In the genomic region with DNA sequence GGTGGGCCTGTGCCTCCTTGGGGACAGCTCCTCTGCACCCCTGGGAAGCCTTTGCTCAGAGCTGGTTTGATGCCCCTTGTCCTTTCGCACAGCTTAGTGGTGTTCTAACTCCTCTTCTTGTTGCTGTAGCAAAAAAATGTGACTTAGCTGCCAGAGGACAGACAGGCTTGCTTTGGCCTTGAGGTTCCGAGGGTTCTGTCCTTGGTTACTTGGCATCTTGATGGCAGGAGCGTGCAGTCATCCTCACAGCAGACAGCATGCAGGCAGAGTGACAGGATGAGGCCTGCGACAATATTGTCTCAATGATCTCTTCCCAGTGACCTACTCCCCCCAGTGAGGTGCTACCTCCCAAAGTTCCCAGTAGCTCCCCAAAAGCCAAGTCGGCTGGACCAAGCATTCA, we compare ENCODE assay signal across 24 mouse cellular contexts. TPM values are rescaled to one million over a fixed set of nuclear protein-coding genes. Genes with fewer than 3 reads are reported as not detected.
"Had no signal": no experiment of that assay in that cellular context is flagged by ENCODE, and none has a peak within 500 bp of the region (broad histone marks: within the 10 kb centered on the region; RNA-seq: fewer than 3 reads in every experiment).

No protein-coding gene starts in this region.

- H3K36me3 ChIP-seq: limb, embryonic 10.5 days; limb, embryonic 13.5 days; liver, embryonic 12.5 days; liver, embryonic 15.5 days; lung, embryonic 15.5 days; midbrain, embryonic 13.5 days; neural tube, embryonic 13.5 days; stomach, embryonic 15.5 days had no signal

- H3K27ac ChIP-seq: kidney, postnatal 0 days; layer of hippocampus, adult 2 months; limb, embryonic 10.5 days; limb, embryonic 13.5 days; liver, embryonic 12.5 days; liver, embryonic 15.5 days; lung, embryonic 15.5 days; midbrain, embryonic 13.5 days; neural tube, embryonic 13.5 days; stomach, embryonic 15.5 days had no signal

- H3K4me3 ChIP-seq: layer of hippocampus, adult 2 months; limb, embryonic 10.5 days; limb, embryonic 13.5 days; liver, embryonic 12.5 days; liver, embryonic 15.5 days; lung, embryonic 15.5 days; midbrain, embryonic 13.5 days; myocyte; neural tube, embryonic 13.5 days; stomach, embryonic 15.5 days had no signal

- H3K9me3 ChIP-seq: limb, embryonic 10.5 days; limb, embryonic 13.5 days; liver, embryonic 12.5 days; liver, embryonic 15.5 days; lung, embryonic 15.5 days; midbrain, embryonic 13.5 days; neural tube, embryonic 13.5 days; stomach, embryonic 15.5 days had no signal

- H3K4me1 ChIP-seq: liver, embryonic 12.5 days; liver, embryonic 15.5 days; lung, embryonic 15.5 days; stomach, embryonic 15.5 days had no signal

- H3K27me3 ChIP-seq: limb, embryonic 13.5 days; liver, embryonic 12.5 days; liver, embryonic 15.5 days; lung, embryonic 15.5 days; midbrain, embryonic 13.5 days; neural tube, embryonic 13.5 days; stomach, embryonic 15.5 days had no signal

- H3K9ac ChIP-seq: limb, embryonic 13.5 days; liver, embryonic 12.5 days; liver, embryonic 15.5 days; lung, embryonic 15.5 days; midbrain, embryonic 13.5 days; neural tube, embryonic 13.5 days; stomach, embryonic 15.5 days had no signal

- ATAC-seq: liver, embryonic 12.5 days; midbrain, embryonic 13.5 days; midbrain, embryonic 16.5 days had no signal

- DNase-seq: kidney, postnatal 25 days; layer of hippocampus, adult 9-11 months; liver; lung, adult 18-20 months; lung, postnatal 10 days; lung, postnatal 4 days; right cerebral cortex, adult 18-20 months; right cerebral cortex, postnatal 14 days; right cerebral cortex, postnatal 4 days; spleen, adult 18-20 months; thymus, postnatal 36 days had no signal

- H3K4me2 ChIP-seq: limb, embryonic 13.5 days; liver, embryonic 12.5 days; liver, embryonic 15.5 days; lung, embryonic 15.5 days; midbrain, embryonic 13.5 days; neural tube, embryonic 13.5 days had no signal

RNA-seq across cellular contexts. Expression of gene Map1b, which starts 41.0 kb away (rescaled TPM):
- total RNA-seq: megakaryocyte-erythroid progenitor cell, adult 5-6 weeks had no signal
